ENCODE assay signal across 22 mouse cellular contexts in the genomic region with DNA sequence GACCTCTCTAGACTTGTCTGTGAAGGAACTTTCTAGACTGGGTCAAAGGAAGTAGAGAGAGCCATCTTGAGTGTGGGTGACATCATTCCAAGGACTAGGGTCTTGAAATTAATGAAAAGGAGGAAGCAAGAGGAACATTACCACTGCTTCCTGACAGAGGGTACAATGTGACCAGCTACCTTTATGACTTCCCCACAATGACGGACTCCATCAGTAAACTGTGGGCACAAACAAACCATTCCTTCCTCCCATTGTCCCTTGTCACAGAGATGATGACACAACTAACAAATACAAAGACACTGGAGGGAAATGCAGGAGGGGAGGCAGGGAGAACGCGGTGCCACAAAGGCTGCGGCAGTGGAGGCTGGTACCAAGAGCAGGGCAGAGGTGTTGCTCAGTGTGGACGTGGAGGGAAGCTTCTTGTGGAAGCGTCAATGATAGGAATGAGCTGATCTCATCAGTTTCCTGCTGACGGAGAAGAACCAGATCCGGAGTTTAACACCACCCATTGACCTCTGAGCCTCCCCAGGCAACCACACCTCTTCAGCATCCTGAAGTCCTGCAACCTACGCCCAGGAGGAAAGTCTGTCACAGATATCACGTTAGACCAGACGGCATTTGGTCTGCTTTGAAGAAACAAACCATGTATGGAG.
DNase-seq lines count a peak whose midpoint lies in the region; ATAC-seq lines count a peak whose summit lies in the region.
"Had no signal": no experiment of that assay in that cellular context is flagged by ENCODE, and none has a peak within 500 bp of the region (broad histone marks: within the 10 kb centered on the region; RNA-seq: fewer than 3 reads in every experiment).

No protein-coding gene starts in this region.

- H3K4me2 ChIP-seq in heart, embryonic 15.5 days = no peak overlapping the region
- H3K4me2 ChIP-seq in liver, embryonic 11.5 days = no peak overlapping the region
- H3K4me2 ChIP-seq in liver, embryonic 12.5 days = no peak overlapping the region
- H3K4me2 ChIP-seq in midbrain, embryonic 11.5 days = no peak overlapping the region
- no peak overlapping the region for H3K4me2 ChIP-seq in midbrain, embryonic 16.5 days (ENCODE audit: low read length)
- H3K4me2 ChIP-seq: embryonic facial prominence, embryonic 12.5 days; heart, embryonic 13.5 days; hindbrain, embryonic 14.5 days; liver, embryonic 15.5 days; midbrain, embryonic 13.5 days had no signal

- H3K9ac ChIP-seq in heart, embryonic 15.5 days = no peak overlapping the region
- H3K9ac ChIP-seq in liver, embryonic 11.5 days (ENCODE audit: low read depth, low read length) = no peak overlapping the region
- H3K9ac ChIP-seq in liver, embryonic 12.5 days = no peak overlapping the region
- no peak overlapping the region for H3K9ac ChIP-seq in midbrain, embryonic 11.5 days (ENCODE audit: low read length)
- no peak overlapping the region for H3K9ac ChIP-seq in midbrain, embryonic 16.5 days (ENCODE audit: low read depth, low read length)
- H3K9ac ChIP-seq: embryonic facial prominence, embryonic 12.5 days; forebrain, postnatal 0 days; heart, embryonic 13.5 days; hindbrain, embryonic 14.5 days; liver, embryonic 15.5 days; midbrain, embryonic 13.5 days had no signal

- H3K9me3 ChIP-seq in heart, embryonic 15.5 days (replicated peaks) = no peaks in the 10 kb centered on the region
- no peaks in the 10 kb centered on the region for H3K9me3 ChIP-seq in liver, embryonic 11.5 days (ENCODE audit: control insufficient read depth, low read length)
- no peaks in the 10 kb centered on the region for H3K9me3 ChIP-seq in liver, embryonic 12.5 days (replicated peaks)
- H3K9me3 ChIP-seq in midbrain, embryonic 11.5 days (ENCODE audit: control insufficient read depth, low read length) = no peaks in the 10 kb centered on the region
- H3K9me3 ChIP-seq in midbrain, embryonic 16.5 days (replicated peaks; ENCODE audit: control insufficient read depth, low read length, poor library complexity, severe bottlenecking) = no peaks in the 10 kb centered on the region
- H3K9me3 ChIP-seq: embryonic facial prominence, embryonic 12.5 days; heart, embryonic 13.5 days; liver, embryonic 15.5 days; midbrain, embryonic 13.5 days had no signal

- H3K27ac ChIP-seq in heart, embryonic 15.5 days = no peak overlapping the region
- H3K27ac ChIP-seq in liver, embryonic 11.5 days (ENCODE audit: low read depth, low read length) = no peak overlapping the region
- H3K27ac ChIP-seq in liver, embryonic 12.5 days = no peak overlapping the region
- H3K27ac ChIP-seq in midbrain, embryonic 11.5 days (ENCODE audit: low read depth, low read length) = no peak overlapping the region
- no peak overlapping the region for H3K27ac ChIP-seq in midbrain, embryonic 16.5 days (ENCODE audit: low read length)
- H3K27ac ChIP-seq: embryonic facial prominence, embryonic 12.5 days; heart, embryonic 13.5 days; hindbrain, embryonic 14.5 days; liver, embryonic 15.5 days; midbrain, embryonic 13.5 days had no signal

- H3K27me3 ChIP-seq in heart, embryonic 15.5 days = no peaks in the 10 kb centered on the region
- H3K27me3 ChIP-seq in liver, embryonic 11.5 days (replicated peaks; ENCODE audit: control insufficient read depth, insufficient read depth, low read length) = no peaks in the 10 kb centered on the region
- H3K27me3 ChIP-seq in liver, embryonic 12.5 days (replicated peaks) = no peaks in the 10 kb centered on the region
- H3K27me3 ChIP-seq in midbrain, embryonic 11.5 days (ENCODE audit: control insufficient read depth, insufficient read depth, low read length) = no peaks in the 10 kb centered on the region
- H3K27me3 ChIP-seq in midbrain, embryonic 16.5 days (ENCODE audit: control insufficient read depth, insufficient read depth, low read depth, low read length) = no peaks in the 10 kb centered on the region
- H3K27me3 ChIP-seq: embryonic facial prominence, embryonic 12.5 days; heart, embryonic 13.5 days; liver, embryonic 15.5 days; midbrain, embryonic 13.5 days had no signal

- DNase-seq in heart, adult 9 months (ENCODE audit: low spot score in 2 of 2) = no peak
- no peak for DNase-seq in liver, embryonic 11.5 days (ENCODE audit: low spot score)
- DNase-seq in midbrain, embryonic 11.5 days (ENCODE audit: low spot score, missing footprints) = peak; percentile 21
- DNase-seq in adrenal gland, postnatal 14 days = no peak
- DNase-seq: adrenal gland, adult 8-10 months; cerebellum, adult 18-20 months; cerebellum, postnatal 14 days; forebrain, postnatal 0 days; gastrocnemius, postnatal 25 days; layer of hippocampus, adult 9-11 months; thymus, adult 18-20 months; thymus, postnatal 4 days had no signal

- no peak overlapping the region for H3K4me3 ChIP-seq in heart, embryonic 15.5 days
- H3K4me3 ChIP-seq in liver, embryonic 11.5 days (ENCODE audit: low read depth, low read length) = no peak overlapping the region
- H3K4me3 ChIP-seq in liver, embryonic 12.5 days = no peak overlapping the region
- no peak overlapping the region for H3K4me3 ChIP-seq in midbrain, embryonic 11.5 days (ENCODE audit: low read depth, low read length)
- H3K4me3 ChIP-seq in midbrain, embryonic 16.5 days (ENCODE audit: low read depth, low read length) = no peak overlapping the region
- H3K4me3 ChIP-seq: embryonic facial prominence, embryonic 12.5 days; heart, embryonic 13.5 days; liver, embryonic 15.5 days; midbrain, embryonic 13.5 days had no signal

- no peaks in the 10 kb centered on the region for H3K36me3 ChIP-seq in heart, embryonic 15.5 days
- no peaks in the 10 kb centered on the region for H3K36me3 ChIP-seq in liver, embryonic 11.5 days (ENCODE audit: control insufficient read depth, insufficient read depth, low read length)
- H3K36me3 ChIP-seq in liver, embryonic 12.5 days = no peaks in the 10 kb centered on the region
- no peaks in the 10 kb centered on the region for H3K36me3 ChIP-seq in midbrain, embryonic 11.5 days (ENCODE audit: control insufficient read depth, insufficient read depth, low read length)
- no peaks in the 10 kb centered on the region for H3K36me3 ChIP-seq in midbrain, embryonic 16.5 days (ENCODE audit: control insufficient read depth, insufficient read depth, low read length)
- H3K36me3 ChIP-seq: embryonic facial prominence, embryonic 12.5 days; heart, embryonic 13.5 days; liver, embryonic 15.5 days; midbrain, embryonic 13.5 days had no signal

- peak; percentile 31; the same call in 1 of the 2 replicates for ATAC-seq in heart, embryonic 15.5 days (replicated peaks; ENCODE audit: insufficient number of reproducible peaks, insufficient read depth, low FRiP score, low read depth)
- peak; percentile 26; the same call in 1 of the 2 replicates for ATAC-seq in liver, embryonic 11.5 days (replicated peaks; ENCODE audit: low FRiP score)
- ATAC-seq in liver, embryonic 12.5 days = no peak
- no peak for ATAC-seq in midbrain, embryonic 11.5 days (ENCODE audit: low FRiP score)
- ATAC-seq in midbrain, embryonic 16.5 days = no peak
- ATAC-seq: activated CD4-positive, CD25-positive, alpha-beta regulatory T cell, adult 4 months; forebrain, postnatal 0 days; inflammation-experienced regulatory T-cells, adult 6 months; midbrain, embryonic 13.5 days had no signal

- 35% methylated on average over 11 of the region's 11 CpGs for WGBS in heart, embryonic 15.5 days
- WGBS in liver, embryonic 11.5 days = 36% methylated on average over 11 of the region's 11 CpGs
- WGBS in liver, embryonic 12.5 days (ENCODE audit: insufficient replicate concordance) = 29% methylated on average over 11 of the region's 11 CpGs
- WGBS in midbrain, embryonic 11.5 days = 85% methylated on average over 11 of the region's 11 CpGs
- WGBS in midbrain, embryonic 16.5 days = 91% methylated on average over 11 of the region's 11 CpGs

- no peaks in the 10 kb centered on the region for H3K4me1 ChIP-seq in heart, embryonic 15.5 days (replicated peaks)
- H3K4me1 ChIP-seq in liver, embryonic 11.5 days (replicated peaks; ENCODE audit: control insufficient read depth, insufficient read depth, low read length) = no peaks in the 10 kb centered on the region
- no peaks in the 10 kb centered on the region for H3K4me1 ChIP-seq in liver, embryonic 12.5 days
- peaks cover 4% of the 10 kb centered on the region for H3K4me1 ChIP-seq in midbrain, embryonic 11.5 days (ENCODE audit: control insufficient read depth, insufficient read depth, low read length)
- H3K4me1 ChIP-seq in midbrain, embryonic 16.5 days (ENCODE audit: control insufficient read depth, insufficient read depth, low read length) = peaks cover 12% of the 10 kb centered on the region
- H3K4me1 ChIP-seq: embryonic facial prominence, embryonic 12.5 days; liver, embryonic 15.5 days had no signal

Comparison
In these comparisons a context has a peak if more than half of its experiments do, and no peak if none do; other contexts are left out.
1. ATAC-seq: peak in heart, embryonic 15.5 days (single experiment) and liver, embryonic 11.5 days (single experiment); none in liver, embryonic 12.5 days (single experiment), midbrain, embryonic 11.5 days (single experiment) and midbrain, embryonic 16.5 days (single experiment).